Mouse (Mus musculus): Measurements from ENCODE around the gene Tatdn3.

Tatdn3 gene

GRCm38 (mm10) chr1:191075199-191075883 is 12.6 kb upstream of the Tatdn3 start:
- DNase-seq (ENCODE audit: low spot score in 2 of 2), result peak in 1 of 2 experiments; percentile 17

GRCm38 (mm10) chr1:191073486-191073885 is 10.8 kb upstream of the Tatdn3 start:
- no peak for DNase-seq (ENCODE audit: low spot score in 2 of 2)

- no peak for DNase-seq (ENCODE audit: low spot score in 2 of 2)
Observed at GRCm38 (mm10) chr1:191073001-191073400, 10.3 kb upstream of the Tatdn3 start.

GRCm38 (mm10) chr1:191072329-191072913 is 9.7 kb upstream of the Tatdn3 start:
- no peak for DNase-seq (ENCODE audit: low spot score in 2 of 2)

- DNase-seq (ENCODE audit: low spot score in 2 of 2), result no peak
Observed at GRCm38 (mm10) chr1:191071613-191072012, 8.9 kb upstream of the Tatdn3 start.

- no peak for DNase-seq (ENCODE audit: low spot score in 2 of 2)
Observed at GRCm38 (mm10) chr1:191070259-191070658, 7.5 kb upstream of the Tatdn3 start.

DNA sequence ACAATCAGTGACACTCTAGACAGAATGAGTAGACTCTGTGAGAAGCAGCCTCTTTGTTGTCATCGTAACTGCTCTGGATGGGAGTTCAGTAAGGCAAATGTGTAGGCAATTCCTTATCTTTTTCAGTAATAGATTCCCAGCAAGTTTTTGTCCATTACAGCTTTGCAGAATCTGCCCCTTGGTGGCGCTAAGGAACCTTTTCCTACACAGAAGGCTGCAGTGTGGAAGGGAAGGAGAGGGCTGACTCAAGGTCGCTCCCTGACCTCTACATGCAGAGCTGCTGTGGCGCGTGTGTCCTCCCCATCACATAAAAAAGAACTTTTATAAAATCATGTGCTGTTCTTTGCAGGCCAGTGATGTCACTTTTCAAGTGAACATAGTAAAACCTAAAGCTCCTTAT is 5.6 kb upstream of the Tatdn3 start:
- no peak for DNase-seq (ENCODE audit: low spot score in 2 of 2)

DNA sequence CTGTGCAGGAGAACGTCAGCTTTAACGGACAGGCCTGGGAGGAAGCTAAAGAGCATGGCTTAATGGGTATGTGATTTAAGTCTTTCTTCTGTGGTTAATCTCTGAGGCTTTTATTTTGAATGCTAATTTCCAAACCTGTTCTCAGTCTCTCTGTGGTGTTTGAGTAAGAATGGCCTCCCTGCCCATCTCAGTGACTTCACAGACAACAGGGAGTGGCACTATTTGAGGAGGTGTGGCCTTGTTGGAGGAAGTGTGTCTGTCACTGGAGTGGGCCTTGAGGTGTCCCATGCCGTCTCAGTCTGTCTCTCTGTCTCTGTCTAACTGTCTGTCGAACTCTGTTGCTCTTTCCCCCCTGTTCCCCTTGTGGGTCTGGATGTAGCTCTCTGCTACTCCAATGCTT is 2.5 kb upstream of the Tatdn3 start:
- DNase-seq (ENCODE audit: low spot score in 2 of 2), result no peak

DNA sequence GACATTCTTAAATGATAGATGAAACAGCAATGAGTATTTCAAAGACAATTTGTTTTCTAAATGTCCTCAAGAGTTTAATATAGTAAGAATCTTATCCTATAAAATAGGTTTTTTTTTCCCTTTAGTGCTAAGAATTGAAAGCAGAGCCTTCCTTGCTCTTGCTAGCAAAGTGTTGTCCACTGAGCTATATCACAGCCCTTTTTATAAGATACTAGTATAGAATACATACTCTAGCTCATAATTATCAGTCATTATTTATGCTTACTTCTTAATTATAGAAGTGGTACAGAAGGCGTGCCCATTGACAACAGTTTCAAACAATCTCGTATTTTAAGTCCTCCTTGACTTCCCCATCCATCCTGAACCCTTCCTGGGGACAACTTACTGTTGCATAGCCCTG is 1.8 kb upstream of the Tatdn3 start:
- no peak for DNase-seq (ENCODE audit: low spot score in 2 of 2)

DNA sequence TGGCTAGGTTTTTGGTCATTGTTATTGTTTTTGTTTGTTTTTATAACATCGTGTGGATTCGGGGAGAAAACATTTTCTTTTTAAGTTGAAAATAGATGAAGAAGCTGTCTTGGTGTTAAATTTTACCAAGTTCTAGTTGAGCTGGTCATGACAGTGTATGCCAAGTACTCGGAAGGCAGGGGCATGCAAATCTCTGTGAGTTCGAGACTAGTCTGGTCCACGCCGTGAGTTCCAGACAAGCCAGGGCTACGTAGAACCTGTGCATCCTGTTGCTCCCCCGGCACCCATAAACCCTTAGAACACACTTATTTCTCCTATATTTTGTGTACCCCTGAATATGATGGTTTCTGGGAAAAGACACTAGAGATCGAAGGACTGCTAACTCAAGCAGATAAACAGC is 968 bp upstream of the Tatdn3 start:
- no peak for DNase-seq (ENCODE audit: low spot score in 2 of 2)

DNA sequence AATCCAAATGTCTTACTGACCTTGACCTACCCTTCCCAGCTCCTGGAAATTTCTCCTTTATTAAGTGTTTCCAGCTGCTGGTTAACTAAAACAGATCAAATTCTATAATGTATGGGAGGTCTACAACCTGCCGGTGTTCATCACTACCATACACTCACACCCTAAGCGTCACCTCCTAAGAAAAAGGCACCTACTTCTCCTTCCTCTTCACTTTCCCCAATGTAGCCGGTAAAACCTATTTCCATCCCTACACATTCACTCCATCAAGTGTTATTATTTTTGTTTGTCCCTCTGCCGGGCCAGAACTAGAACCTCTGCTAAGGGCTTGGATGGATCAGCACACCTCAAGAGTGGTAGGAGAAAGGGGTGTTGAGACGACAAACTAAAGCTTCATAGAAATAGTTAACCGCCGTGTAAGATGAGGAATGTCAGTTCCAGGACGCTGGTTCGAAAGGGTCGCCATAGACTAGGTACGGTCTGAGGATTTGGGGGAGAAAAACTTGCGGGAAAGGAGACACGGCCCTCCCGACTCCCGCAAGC is 421 bp downstream of the Tatdn3 start:
- DNase-seq (ENCODE audit: low spot score in 2 of 2), result no peak

- DNase-seq (ENCODE audit: low spot score in 2 of 2), result no peak
Observed at GRCm38 (mm10) chr1:191057461-191057860, 5.3 kb downstream of the Tatdn3 start.

GRCm38 (mm10) chr1:191055533-191055873 is 7.2 kb downstream of the Tatdn3 start:
- DNase-seq (ENCODE audit: low spot score in 2 of 2), result no peak

GRCm38 (mm10) chr1:191054870-191055532 is 7.7 kb downstream of the Tatdn3 start:
- DNase-seq (ENCODE audit: low spot score in 2 of 2), result no peak

GRCm38 (mm10) chr1:191053555-191053954 is 9.2 kb downstream of the Tatdn3 start:
- no peak for DNase-seq (ENCODE audit: low spot score in 2 of 2)

- no peak for DNase-seq (ENCODE audit: low spot score in 2 of 2)
Observed at GRCm38 (mm10) chr1:191046231-191046824, 16.4 kb downstream of the Tatdn3 start.

GRCm38 (mm10) chr1:191045264-191045663 is 17.5 kb downstream of the Tatdn3 start:
- no peak for DNase-seq (ENCODE audit: low spot score in 2 of 2)

- DNase-seq (ENCODE audit: low spot score in 2 of 2), result no peak
Observed at GRCm38 (mm10) chr1:191042688-191043087, 20.0 kb downstream of the Tatdn3 start.

DNA sequence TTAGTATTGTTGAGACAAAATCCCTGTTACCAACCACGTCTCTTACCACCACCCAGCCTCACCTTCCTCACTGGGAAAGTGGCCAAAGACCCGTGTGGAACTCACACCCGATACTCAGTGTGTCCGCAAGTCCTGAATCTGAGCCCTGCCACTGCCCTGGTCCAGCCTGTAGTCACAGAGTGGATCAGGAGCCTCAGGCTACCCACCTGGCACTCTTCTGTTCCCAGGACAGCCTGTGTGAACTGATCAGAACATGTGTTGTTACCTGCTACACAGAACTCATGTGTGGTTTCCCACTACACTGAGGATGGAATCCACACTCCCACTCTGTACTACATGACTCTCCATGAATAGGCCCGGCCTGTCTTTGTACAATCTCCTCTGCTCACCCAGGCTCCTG is 20.6 kb downstream of the Tatdn3 start:
- no peak for DNase-seq (ENCODE audit: low spot score in 2 of 2)

- no peak for DNase-seq (ENCODE audit: low spot score in 2 of 2)
Observed at GRCm38 (mm10) chr1:191041352-191041751, 21.4 kb downstream of the Tatdn3 start.

DNA sequence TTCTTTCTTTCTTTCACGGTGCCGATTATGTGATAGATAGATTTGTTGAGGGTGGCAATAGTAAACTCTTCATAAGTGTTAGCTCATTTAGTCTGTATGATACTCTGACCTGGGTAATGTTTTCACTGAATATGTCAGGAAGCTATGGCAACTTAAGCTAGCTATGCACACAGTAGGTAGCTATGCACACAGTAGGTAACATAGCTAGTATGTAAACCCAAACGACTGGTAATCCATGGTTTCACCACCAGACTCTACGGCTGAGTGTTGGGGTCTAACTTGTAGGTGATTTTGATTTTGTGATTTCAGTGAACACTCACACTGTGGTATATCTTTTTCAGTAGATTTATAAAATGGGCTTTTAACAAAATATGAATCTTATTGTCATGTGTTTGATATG is 24.7 kb downstream of the Tatdn3 start:
- DNase-seq (ENCODE audit: low spot score in 2 of 2), result no peak

DNA sequence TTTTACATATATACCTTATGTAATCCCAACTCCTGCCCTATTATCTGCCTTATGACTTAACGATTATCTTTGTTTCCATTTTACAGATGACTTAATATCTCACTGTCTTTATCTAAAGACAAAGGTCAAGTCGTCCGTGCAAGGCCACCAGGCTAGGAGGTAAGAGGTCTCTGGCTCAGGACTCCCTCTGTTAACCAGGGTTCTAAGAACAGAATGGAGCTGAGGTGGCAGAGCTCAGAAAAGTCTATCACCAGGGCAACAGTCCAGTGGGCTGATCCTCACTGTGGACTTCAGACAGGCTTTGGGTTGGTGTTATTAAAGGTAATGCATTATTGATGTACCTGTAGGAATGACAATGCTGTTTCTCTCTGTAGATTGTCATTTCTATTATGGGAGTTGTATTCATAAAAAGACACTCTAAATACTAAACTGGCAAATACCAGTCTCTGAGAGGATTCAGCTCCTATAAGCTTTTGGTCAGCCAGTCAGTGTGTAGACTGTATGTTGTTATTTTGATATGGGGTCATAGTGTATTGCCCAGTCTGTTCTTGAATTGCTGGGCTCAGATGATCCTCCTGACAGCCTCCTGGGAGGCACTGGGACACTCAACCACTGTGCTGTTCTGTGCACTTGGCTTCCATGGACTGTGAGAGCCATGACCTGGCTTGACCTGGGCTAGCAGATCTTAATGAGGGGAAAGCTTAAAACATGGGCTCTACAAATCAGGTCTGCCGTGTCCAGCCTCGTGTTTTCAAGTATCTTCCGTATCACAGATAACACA is 26.0 kb downstream of the Tatdn3 start, which contains the start of gene Spata45:
Gene Spata45 (plus strand): TSS at position 86 of the 781 bp plus-strand sequence.
- no peak for DNase-seq (ENCODE audit: low spot score in 2 of 2)

Measured in urinary bladder, adult 18-20 months (tissue).